1 mouse cellular context compared by ENCODE assay signal in the genomic region with DNA sequence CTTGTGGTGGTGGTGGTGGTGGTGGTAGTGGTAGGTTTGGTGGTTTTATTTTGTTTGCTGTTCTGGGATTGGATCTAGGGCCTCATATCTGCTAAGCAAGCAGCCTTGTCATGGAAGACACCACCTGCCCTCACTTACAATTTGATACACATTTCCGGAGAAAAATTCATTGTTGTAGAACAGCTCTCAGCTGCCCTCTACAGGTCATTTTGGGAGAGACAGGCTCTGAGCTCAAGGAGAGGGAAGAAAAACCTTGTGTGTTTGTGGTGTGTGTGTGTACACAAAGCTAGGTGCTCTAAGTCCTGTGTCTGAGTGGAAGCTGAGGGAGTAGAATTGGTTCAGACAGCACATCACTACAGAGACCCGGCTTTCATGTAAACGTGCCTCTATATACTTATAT.
TF ChIP-seq lines count a peak whose summit lies in the region.

No protein-coding gene starts in this region.

TF ChIP-seq in MEL, 35 proteins besides CTCF, POLR2A, EP300 and RAD21 (continued from another document):
- TF ChIP-seq ZC3H11A (IDR thresholded peaks at IDR 0.05; ENCODE audit: low read depth, low read length) (peak; percentile 69), NELFE (IDR thresholded peaks at IDR 0.05; ENCODE audit: low read depth, low read length) (no peak), CHD1 (IDR thresholded peaks at IDR 0.05; ENCODE audit: low read depth, low read length) (no peak), MYB (IDR thresholded peaks at IDR 0.05; ENCODE audit: low read depth, low read length) (no peak), POLR2AphosphoS5 (IDR thresholded peaks at IDR 0.05; ENCODE audit: borderline replicate concordance, low read depth, low read length) (no peak), SIN3A (IDR thresholded peaks at IDR 0.05; ENCODE audit: low read length) (peak; percentile 34; the same call in 1 of the 2 replicates)
TF ChIP-seq in MEL: peak in this region for 3.
